Mouse (Mus musculus): ENCODE measurements around the gene Glrp1.

Glrp1 gene

GRCm38 (mm10) chr1:88509789-88510188 lies at the start of gene Glrp1:
Gene Glrp1 (minus strand): TSS chr1:88510066.
- WGBS: 81% methylated on average over 8 of the region's 8 CpGs

- 38% methylated on average over 7 of the region's 7 CpGs for WGBS
Observed at GRCm38 (mm10) chr1:88559258-88559657, 49.4 kb upstream of the Glrp1 start.

- WGBS: 82% methylated on average over 11 of the region's 11 CpGs
Observed at GRCm38 (mm10) chr1:88556401-88556800, 46.5 kb upstream of the Glrp1 start.

GRCm38 (mm10) chr1:88553500-88554187 lies 43.8 kb upstream of the Glrp1 start:
- WGBS: 33% methylated on average over 7 of the region's 7 CpGs

GRCm38 (mm10) chr1:88549263-88549662 lies 39.4 kb upstream of the Glrp1 start:
- WGBS: 98% methylated on average over 1 of the region's 1 CpGs

GRCm38 (mm10) chr1:88547172-88547571 lies 37.3 kb upstream of the Glrp1 start:
- WGBS: 46% methylated on average over 7 of the region's 7 CpGs

- 37% methylated on average over 4 of the region's 4 CpGs for WGBS
Observed at GRCm38 (mm10) chr1:88543608-88544007, 33.7 kb upstream of the Glrp1 start.

- 31% methylated on average over 3 of the region's 3 CpGs for WGBS
Observed at GRCm38 (mm10) chr1:88539823-88540222, 30.0 kb upstream of the Glrp1 start.

- 68% methylated on average over 7 of the region's 7 CpGs for WGBS
Observed at GRCm38 (mm10) chr1:88539256-88539655, 29.4 kb upstream of the Glrp1 start.

- 91% methylated on average over 1 of the region's 1 CpGs for WGBS
Observed at GRCm38 (mm10) chr1:88536308-88536707, 26.4 kb upstream of the Glrp1 start.

- 58% methylated on average over 5 of the region's 5 CpGs for WGBS
Observed at GRCm38 (mm10) chr1:88534091-88534490, 24.2 kb upstream of the Glrp1 start.

- 66% methylated on average over 6 of the region's 6 CpGs for WGBS
Observed at GRCm38 (mm10) chr1:88526161-88526560, 16.3 kb upstream of the Glrp1 start.

- WGBS: 74% methylated on average over 3 of the region's 3 CpGs
Observed at GRCm38 (mm10) chr1:88525622-88526021, 15.8 kb upstream of the Glrp1 start.

GRCm38 (mm10) chr1:88521170-88521747 lies 11.4 kb upstream of the Glrp1 start:
- 69% methylated on average over 11 of the region's 11 CpGs for WGBS

- 91% methylated on average over 5 of the region's 5 CpGs for WGBS
Observed at GRCm38 (mm10) chr1:88513613-88514012, 3.7 kb upstream of the Glrp1 start.

- 93% methylated on average over 8 of the region's 8 CpGs for WGBS
Observed at GRCm38 (mm10) chr1:88507886-88508285, 2.0 kb downstream of the Glrp1 start.

GRCm38 (mm10) chr1:88507214-88507613 lies 2.7 kb downstream of the Glrp1 start:
- WGBS: 58% methylated on average over 5 of the region's 5 CpGs

GRCm38 (mm10) chr1:88506412-88506811 lies 3.5 kb downstream of the Glrp1 start:
- 93% methylated on average over 5 of the region's 5 CpGs for WGBS

- WGBS: 92% methylated on average over 6 of the region's 6 CpGs
Observed at GRCm38 (mm10) chr1:88505697-88506096, 4.2 kb downstream of the Glrp1 start.

GRCm38 (mm10) chr1:88504531-88504945 lies 5.3 kb downstream of the Glrp1 start:
- 33% methylated on average over 7 of the region's 7 CpGs for WGBS

- WGBS: 94% methylated on average over 1 of the region's 1 CpGs
Observed at GRCm38 (mm10) chr1:88502822-88503221, 7.0 kb downstream of the Glrp1 start.

GRCm38 (mm10) chr1:88499230-88499737 lies 10.6 kb downstream of the Glrp1 start:
- 74% methylated on average over 11 of the region's 11 CpGs for WGBS

GRCm38 (mm10) chr1:88497407-88497806 lies 12.5 kb downstream of the Glrp1 start:
- 45% methylated on average over 3 of the region's 3 CpGs for WGBS

Measured in cerebral cortex, adult 2 months (tissue).